Mouse (Mus musculus) thymus, postnatal 4 days (tissue): ENCODE data around the gene Abcd4.

Experiments
- DNase-seq: peaks from one replicate; pipeline ENCODE4 v3.0.0; 2021

Gene Abcd4

GRCm38 (mm10) chr12:84616977-84617630 is at the start of gene Abcd4:
Gene Abcd4 (minus strand): TSS chr12:84617413.
- peak; percentile 95 for DNase-seq

- peak; percentile 79 for DNase-seq
Observed at GRCm38 (mm10) chr12:84653912-84654311, 36.7 kb upstream of the Abcd4 start.

- no peak for DNase-seq
Observed at GRCm38 (mm10) chr12:84650234-84650633, 33.0 kb upstream of the Abcd4 start.

GRCm38 (mm10) chr12:84640654-84641053 is 23.4 kb upstream of the Abcd4 start, which contains the start of gene Vrtn:
Gene Vrtn (plus strand): TSS chr12:84641019.
- no peak for DNase-seq

- DNase-seq: no peak
Observed at GRCm38 (mm10) chr12:84640253-84640652, 23.0 kb upstream of the Abcd4 start.

- no peak for DNase-seq
Observed at GRCm38 (mm10) chr12:84631867-84632266, 14.7 kb upstream of the Abcd4 start.

GRCm38 (mm10) chr12:84625116-84625515 is 7.9 kb upstream of the Abcd4 start:
- DNase-seq: no peak

- no peak for DNase-seq
Observed at GRCm38 (mm10) chr12:84624601-84625000, 7.4 kb upstream of the Abcd4 start.

- DNase-seq: no peak
Observed at GRCm38 (mm10) chr12:84620975-84621374, 3.8 kb upstream of the Abcd4 start.

- peak; percentile 25 for DNase-seq
Observed at GRCm38 (mm10) chr12:84617663-84618062, 450 bp upstream of the Abcd4 start.

GRCm38 (mm10) chr12:84614524-84614923 is 2.7 kb downstream of the Abcd4 start:
- no peak for DNase-seq

- no peak for DNase-seq
Observed at GRCm38 (mm10) chr12:84614001-84614400, 3.2 kb downstream of the Abcd4 start.

GRCm38 (mm10) chr12:84612518-84612917 is 4.7 kb downstream of the Abcd4 start:
- DNase-seq: no peak

GRCm38 (mm10) chr12:84611718-84612117 is 5.5 kb downstream of the Abcd4 start:
- no peak for DNase-seq

- peak; percentile 82 for DNase-seq
Observed at GRCm38 (mm10) chr12:84605860-84606259, 11.4 kb downstream of the Abcd4 start.

GRCm38 (mm10) chr12:84604001-84604400 is 13.2 kb downstream of the Abcd4 start:
- no peak for DNase-seq

GRCm38 (mm10) chr12:84598324-84598723 is 18.9 kb downstream of the Abcd4 start:
- no peak for DNase-seq

- peak; percentile 98 for DNase-seq
Observed at GRCm38 (mm10) chr12:84589825-84590761, 27.1 kb downstream of the Abcd4 start.

- no peak for DNase-seq
Observed at GRCm38 (mm10) chr12:84581285-84581684, 35.9 kb downstream of the Abcd4 start.

- no peak for DNase-seq
Observed at GRCm38 (mm10) chr12:84578440-84578770, 38.8 kb downstream of the Abcd4 start.

- DNase-seq: peak; percentile 42
Observed at GRCm38 (mm10) chr12:84577768-84578439, 39.3 kb downstream of the Abcd4 start.

- no peak for DNase-seq
Observed at GRCm38 (mm10) chr12:84573094-84573493, 44.1 kb downstream of the Abcd4 start.

GRCm38 (mm10) chr12:84572341-84572720 is 44.9 kb downstream of the Abcd4 start:
- DNase-seq: no peak
